Mouse (Mus musculus) T-helper 1 cell (primary cell): Measurements from ENCODE around the gene Ntng1.

Source experiments
- in situ Hi-C: fragments of 300-600 bp; cut with MboI, MseI; formaldehyde crosslinking; loops from one replicate; pipeline ENCODE4 v1.15.1; 2025; ENCODE audit warnings: high pct_unique_total_duplicates

Gene Ntng1

DNA sequence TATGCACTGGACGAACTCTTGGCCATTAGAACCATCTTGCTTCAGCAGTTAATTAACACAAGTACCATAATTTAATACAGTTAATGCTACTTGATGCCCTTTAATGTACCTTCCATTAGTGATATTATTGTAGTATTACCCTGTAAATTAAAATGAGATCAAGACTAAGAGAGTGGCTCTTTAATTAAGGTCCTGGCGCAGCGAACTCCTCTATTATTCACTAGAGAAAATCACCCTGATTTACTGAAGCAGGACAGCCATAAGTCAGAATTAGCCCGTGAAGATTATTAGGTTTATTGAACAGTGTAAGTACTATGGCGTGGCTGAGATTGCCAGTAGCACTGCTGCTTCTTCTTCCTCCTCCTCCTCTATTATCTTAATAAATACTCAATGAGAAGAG lies 212.8 kb downstream of the Ntng1 start:
- in situ Hi-C loops = no loop called here

- in situ Hi-C loops = no loop called here
Measured at GRCm38 (mm10) chr3:109923788-109924187, 220.0 kb downstream of the Ntng1 start.

- in situ Hi-C loops = no loop called here
Measured at GRCm38 (mm10) chr3:109918996-109919395, 224.8 kb downstream of the Ntng1 start.

DNA sequence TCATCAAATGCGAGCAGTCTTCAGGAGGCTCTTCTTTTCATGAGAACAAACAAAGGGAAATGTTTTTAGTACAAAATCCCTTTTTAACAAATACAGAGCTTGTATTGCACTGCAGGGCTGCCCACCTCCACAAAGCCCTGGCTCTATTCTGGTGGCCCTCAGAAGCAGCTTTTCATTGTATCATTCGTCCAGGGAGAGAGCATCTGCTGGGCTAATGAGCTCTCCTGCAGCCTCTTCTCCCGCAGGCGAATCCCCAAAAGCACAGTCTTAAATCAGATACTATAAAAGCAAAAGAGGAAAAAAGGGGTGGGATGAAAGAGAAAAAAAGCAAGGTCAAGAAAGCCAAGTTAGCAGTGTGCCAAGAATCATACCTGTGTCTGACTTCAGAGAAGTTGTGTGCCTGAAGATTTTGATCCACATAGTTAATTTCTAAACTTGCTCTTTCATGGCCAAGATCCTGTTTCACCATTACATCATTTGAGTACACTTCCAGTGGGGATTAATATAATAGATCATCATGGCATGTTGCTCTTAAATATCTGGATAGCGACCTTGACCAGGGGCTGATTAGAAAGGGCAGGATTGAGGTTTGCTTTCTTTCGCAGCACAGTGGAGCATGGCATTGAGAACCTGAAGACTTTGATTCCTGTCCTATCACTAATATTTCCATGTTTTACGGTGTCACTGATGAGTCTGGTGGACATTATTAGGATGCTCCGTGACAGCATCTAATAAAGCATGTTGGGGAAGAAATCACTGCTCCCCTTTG lies 225.7 kb downstream of the Ntng1 start:
- in situ Hi-C loops = no loop called here

DNA sequence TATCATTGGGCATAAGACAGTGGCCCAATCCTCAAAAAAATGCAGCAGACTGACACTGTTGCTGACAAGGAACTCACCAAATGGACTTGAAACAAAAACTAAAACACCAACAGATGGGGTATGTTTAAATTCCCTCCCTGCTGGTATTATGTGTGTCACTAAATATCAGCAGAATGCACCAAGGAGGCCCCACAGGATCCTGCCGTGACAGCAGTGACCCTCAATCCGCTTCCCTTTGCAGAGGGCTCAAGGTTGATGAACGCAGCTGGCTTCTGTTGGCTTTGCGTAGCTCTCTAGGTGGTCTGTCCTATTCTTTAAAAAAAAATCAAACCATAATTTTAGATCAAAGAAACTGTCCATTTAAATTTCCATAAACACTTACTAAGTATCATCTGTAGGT lies 226.7 kb downstream of the Ntng1 start:
- in situ Hi-C loops = no loop called here

- in situ Hi-C loops = no loop called here
Measured at GRCm38 (mm10) chr3:109914226-109914625, 229.6 kb downstream of the Ntng1 start.

GRCm38 (mm10) chr3:109890600-109890999 lies 253.2 kb downstream of the Ntng1 start:
- in situ Hi-C loops = no loop called here

DNA sequence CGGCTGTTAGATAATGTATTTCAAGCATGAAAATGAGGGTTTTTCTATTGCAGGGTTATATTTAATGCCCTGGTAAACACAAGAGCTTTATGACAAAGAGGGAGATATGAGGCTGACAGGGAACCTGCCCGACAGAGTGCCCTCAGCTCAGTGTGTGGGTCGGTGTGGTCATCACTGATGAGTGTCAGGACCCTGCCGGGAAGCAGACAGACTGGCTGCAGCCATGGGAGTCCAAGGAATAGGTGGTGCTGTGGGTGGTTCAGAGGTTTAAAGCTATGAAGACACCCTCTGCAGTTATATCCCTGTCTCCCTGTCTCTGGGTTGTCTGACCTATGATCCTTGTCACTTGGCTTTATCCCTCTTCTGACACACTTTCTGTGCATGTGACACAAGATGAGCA lies 258.1 kb downstream of the Ntng1 start:
- in situ Hi-C loops = no loop called here

- in situ Hi-C loops = no loop called here
Measured at GRCm38 (mm10) chr3:109879061-109879460, 264.8 kb downstream of the Ntng1 start.

DNA sequence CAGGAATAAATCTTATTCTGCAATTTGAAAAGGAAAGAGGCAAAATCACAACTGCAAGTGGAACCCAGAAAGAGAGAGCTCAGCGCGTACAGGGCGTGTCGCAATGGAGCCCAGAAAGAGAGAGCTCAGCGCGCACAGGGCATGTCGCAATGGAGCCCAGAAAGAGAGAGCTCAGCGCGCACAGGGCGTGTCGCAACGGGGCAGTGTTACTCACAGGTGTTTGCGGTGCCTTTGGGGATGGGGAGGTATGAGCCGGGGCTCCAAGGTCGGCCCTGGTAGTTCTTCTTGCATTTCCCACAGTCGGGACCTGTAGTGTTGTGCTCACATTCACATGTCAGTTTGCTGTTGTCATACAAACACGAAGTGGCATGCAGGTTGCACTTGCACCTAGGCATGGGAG lies 271.8 kb downstream of the Ntng1 start:
- in situ Hi-C loops = no loop called here

- in situ Hi-C loops = no loop called here
Measured at GRCm38 (mm10) chr3:109858276-109858675, 285.5 kb downstream of the Ntng1 start.

- in situ Hi-C loops = no loop called here
Measured at GRCm38 (mm10) chr3:109854449-109855155, 289.2 kb downstream of the Ntng1 start.

GRCm38 (mm10) chr3:109846660-109847059 lies 297.2 kb downstream of the Ntng1 start:
- in situ Hi-C loops = no loop called here

DNA sequence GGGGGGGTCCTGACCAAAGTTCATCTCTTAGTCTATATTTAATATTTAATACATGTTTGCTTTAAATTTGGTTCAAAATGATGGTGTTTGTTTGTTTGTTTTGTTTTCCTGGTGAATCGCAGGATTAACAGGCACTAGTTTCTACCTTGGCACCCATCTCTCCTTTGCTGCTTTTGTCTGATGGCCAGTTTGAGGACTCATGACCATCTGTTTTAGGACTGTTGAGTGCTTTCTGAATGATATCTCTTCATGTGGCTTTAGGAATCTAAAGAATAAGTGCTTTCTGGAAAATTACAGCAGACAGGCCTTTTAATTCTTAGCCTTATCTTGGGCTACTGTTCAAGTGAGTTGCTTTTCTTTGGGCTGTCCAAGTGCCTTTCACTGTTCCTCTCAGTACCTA lies 318.0 kb downstream of the Ntng1 start:
- in situ Hi-C loops = no loop called here

- in situ Hi-C loops = no loop called here
Measured at GRCm38 (mm10) chr3:109822803-109823474, 320.9 kb downstream of the Ntng1 start.

DNA sequence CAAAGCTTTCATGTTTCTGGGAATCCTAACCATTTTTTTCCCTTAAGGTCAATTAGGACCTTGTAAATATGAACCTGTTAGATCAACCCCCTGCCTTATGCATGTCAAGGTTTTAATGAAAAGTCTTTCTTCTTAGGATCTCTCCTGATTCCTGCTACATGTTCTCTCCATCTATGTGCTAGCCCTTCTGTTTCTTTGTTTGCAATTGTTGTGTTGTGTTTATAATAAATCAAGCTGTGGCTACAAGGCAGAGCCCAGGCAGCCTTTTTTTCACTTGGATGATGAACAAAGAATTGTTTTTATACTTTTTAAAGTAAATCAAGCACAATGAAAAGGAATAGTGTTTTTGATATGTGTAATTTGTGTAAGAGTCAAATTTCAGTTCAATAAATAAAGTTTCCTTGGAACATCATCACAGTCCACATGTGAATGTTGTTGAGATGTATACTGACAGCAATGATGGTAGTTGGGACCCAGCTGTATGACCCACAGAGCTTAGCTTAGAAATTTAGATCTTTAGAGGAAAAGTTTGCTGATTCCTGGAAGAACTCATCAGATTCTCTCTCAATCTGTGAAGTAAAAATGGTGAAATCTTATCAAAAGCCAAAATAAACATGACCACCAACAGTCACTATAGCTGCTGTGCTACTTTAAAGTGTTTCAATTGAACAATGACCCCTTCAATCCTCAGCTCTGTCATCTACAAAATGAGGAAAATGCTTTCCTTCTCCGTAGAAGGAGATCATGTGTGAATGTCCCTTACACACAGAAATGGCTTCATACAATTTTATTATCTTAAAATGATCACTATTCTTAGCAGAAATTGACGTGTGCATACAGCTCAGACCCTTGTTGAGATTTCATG lies 324.8 kb downstream of the Ntng1 start:
- in situ Hi-C loops = no loop called here

DNA sequence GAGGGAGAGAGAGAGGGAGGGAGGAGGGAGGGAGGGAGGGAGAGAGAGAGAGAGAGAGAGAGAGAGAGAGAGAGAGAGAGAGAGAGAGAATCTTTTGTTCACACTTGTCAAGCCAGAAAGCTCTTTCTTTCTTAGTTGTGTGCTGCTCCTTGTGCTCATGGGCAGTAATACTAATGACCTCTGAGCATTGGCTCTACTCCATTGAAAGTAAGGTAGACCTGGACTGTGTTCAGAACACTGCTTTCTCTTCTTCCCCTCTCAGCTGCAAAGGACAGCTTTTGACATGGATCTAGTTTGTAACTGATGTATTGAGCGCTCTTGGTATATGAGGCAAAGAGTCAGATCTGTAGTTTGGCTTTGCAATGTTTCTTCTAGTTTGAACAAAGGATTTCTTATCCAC lies 334.7 kb downstream of the Ntng1 start:
- in situ Hi-C loops = no loop called here

- in situ Hi-C loops = no loop called here
Measured at GRCm38 (mm10) chr3:109807211-109807934, 336.4 kb downstream of the Ntng1 start.

- in situ Hi-C loops = no loop called here
Measured at GRCm38 (mm10) chr3:109804145-109804544, 339.7 kb downstream of the Ntng1 start.

DNA sequence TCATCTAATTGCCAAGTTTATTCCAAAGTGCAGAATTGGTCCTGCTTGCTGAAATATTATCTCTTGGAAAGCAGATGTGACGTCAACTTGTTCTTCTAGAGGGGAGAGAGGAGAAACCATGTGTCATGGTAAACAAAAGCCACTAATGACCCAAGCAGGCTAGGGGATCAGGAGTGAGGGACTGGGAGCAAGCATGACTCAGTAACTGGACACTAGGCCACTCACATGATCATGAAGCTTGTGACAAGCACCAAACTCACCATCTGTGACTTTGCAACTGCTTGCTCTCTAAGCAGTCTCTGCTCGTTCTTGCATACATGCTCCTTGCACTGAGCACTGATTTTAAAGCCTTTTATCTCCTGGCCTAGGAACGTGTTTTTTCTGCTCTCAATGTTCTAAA lies 340.2 kb downstream of the Ntng1 start:
- in situ Hi-C loops = no loop called here

DNA sequence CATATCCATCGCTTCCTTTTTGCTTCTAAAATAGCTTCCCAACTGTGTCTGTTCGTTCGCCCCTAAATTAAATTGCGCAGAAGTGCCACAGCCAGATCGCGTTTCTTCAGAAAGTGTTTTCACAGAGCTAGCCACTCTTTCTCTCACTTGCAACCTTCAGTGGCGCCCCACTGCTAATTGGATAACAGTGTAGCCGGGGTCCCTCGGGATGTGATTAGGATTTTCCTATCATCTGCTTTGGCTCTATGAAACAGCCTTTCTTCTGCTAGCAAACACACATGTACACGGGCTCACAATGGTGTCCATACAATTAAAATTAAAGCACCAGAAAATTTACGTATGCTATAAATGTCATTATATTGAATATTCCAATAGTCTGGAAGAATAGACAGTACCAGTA lies 346.5 kb downstream of the Ntng1 start:
- in situ Hi-C loops = no loop called here
